7 mouse cellular contexts compared by ENCODE assay signal in genomic region chr4:108030888-108031501, GRCm38 (mm10).
DNase-seq lines count a peak whose midpoint lies in the region; ATAC-seq and TF ChIP-seq lines count a peak whose summit lies in the region.

No protein-coding gene starts in this region.

- no peak for TF ChIP-seq CTCF in thymus, adult 2 months (IDR thresholded peaks at IDR 0.05; ENCODE audit: borderline replicate concordance, control insufficient read depth, extremely low read depth, insufficient read depth, low read length, poor library complexity)
- TF ChIP-seq CTCF in forebrain, postnatal 0 days (IDR thresholded peaks at IDR 0.05; ENCODE audit: low read depth): no peak

- no peak overlapping the region for H3K27ac ChIP-seq in thymus, adult 2 months (ENCODE audit: control insufficient read depth, insufficient read depth, low read length)
- no peak overlapping the region for H3K27ac ChIP-seq in forebrain, postnatal 0 days (ENCODE audit: low read depth, low read length)
- H3K27ac ChIP-seq in liver, embryonic 15.5 days (replicated peaks): no peak overlapping the region

- TF ChIP-seq POLR2A in thymus, adult 2 months (IDR thresholded peaks at IDR 0.05; ENCODE audit: control insufficient read depth, extremely low read depth, insufficient read depth, low read length, poor library complexity): no peak

- no peak for DNase-seq in thymus, adult 2 months
- DNase-seq in thymus, adult 18-20 months: no peak
- DNase-seq in forebrain, postnatal 0 days: no peak
- DNase-seq in thymus, postnatal 4 days: peak; percentile 61
- no peak for DNase-seq in urinary bladder, adult 2 months (ENCODE audit: low spot score)

- peak; percentile 39 for ATAC-seq in forebrain, postnatal 0 days
- no peak for ATAC-seq in liver, embryonic 15.5 days (ENCODE audit: insufficient read depth)
- ATAC-seq in CD4-positive, CD25-positive, alpha-beta regulatory T cell, adult 4 months: no peak

- WGBS in thymus, adult 2 months: 12% methylated on average over 22 of the region's 22 CpGs
- 7% methylated on average over 22 of the region's 22 CpGs for WGBS in forebrain, postnatal 0 days
- 5% methylated on average over 22 of the region's 22 CpGs for WGBS in liver, embryonic 15.5 days (ENCODE audit: insufficient replicate concordance)

- no peaks in the 10 kb centered on the region for H3K9me3 ChIP-seq in forebrain, postnatal 0 days (ENCODE audit: low read length)
- H3K9me3 ChIP-seq in liver, embryonic 15.5 days (replicated peaks): no peaks in the 10 kb centered on the region

- H3K36me3 ChIP-seq in thymus, adult 2 months (ENCODE audit: control insufficient read depth, insufficient read depth, low read length): no peaks in the 10 kb centered on the region
- H3K36me3 ChIP-seq in forebrain, postnatal 0 days (ENCODE audit: insufficient read depth): no peaks in the 10 kb centered on the region
- no peaks in the 10 kb centered on the region for H3K36me3 ChIP-seq in liver, embryonic 15.5 days (replicated peaks)

- H3K4me2 ChIP-seq in forebrain, postnatal 0 days (ENCODE audit: low read depth): peak overlapping the region; percentile 99
- H3K4me2 ChIP-seq in liver, embryonic 15.5 days: peak overlapping the region; percentile 71

- H3K9ac ChIP-seq in forebrain, postnatal 0 days: peak overlapping the region; percentile 59
- H3K9ac ChIP-seq in liver, embryonic 15.5 days: no peak overlapping the region

- peaks cover 17% of the 10 kb centered on the region for H3K4me1 ChIP-seq in thymus, adult 2 months (replicated peaks; ENCODE audit: control insufficient read depth, insufficient read depth, low read length)
- no peaks in the 10 kb centered on the region for H3K4me1 ChIP-seq in forebrain, postnatal 0 days (ENCODE audit: insufficient read depth)
- H3K4me1 ChIP-seq in liver, embryonic 15.5 days (replicated peaks): peaks cover 30% of the 10 kb centered on the region

- H3K27me3 ChIP-seq in thymus, adult 2 months (ENCODE audit: control insufficient read depth, insufficient read depth, low read length): peaks cover 11% of the 10 kb centered on the region
- peaks cover 9% of the 10 kb centered on the region; the same call in 1 of the 2 replicates for H3K27me3 ChIP-seq in forebrain, postnatal 0 days (ENCODE audit: insufficient read depth, low read length)
- H3K27me3 ChIP-seq in liver, embryonic 15.5 days: peaks cover 70% of the 10 kb centered on the region

- H3K4me3 ChIP-seq in thymus, adult 2 months (ENCODE audit: control insufficient read depth, insufficient read depth, low read length): peak overlapping the region; percentile 25; the same call in 1 of the 2 replicates
- H3K4me3 ChIP-seq in forebrain, postnatal 0 days (ENCODE audit: low read depth, low read length): peak overlapping the region; percentile 57
- H3K4me3 ChIP-seq in liver, embryonic 15.5 days (replicated peaks): peak overlapping the region; percentile 46
